Mouse (Mus musculus) stomach, postnatal 0 days (tissue): ENCODE data around the gene Pld4. TPM values are rescaled to one million over a fixed set of nuclear protein-coding genes. Genes with fewer than 3 reads are reported as not detected.

Source experiments
- ATAC-seq: fragments of 200-750 bp; cut with Nextera tagmentation; 2 replicates; pipeline ENCODE4 v1.8.0; 2017; ENCODE audit not compliant: low FRiP score, low TSS enrichment
- DNase-seq: peaks from one replicate; pipeline ENCODE4 v3.0.0-alpha.2; 2016; ENCODE audit warnings: low spot score
- H3K27ac ChIP-seq: fragments of 300-500 bp; sonication (generic); replicated peaks from 2 replicates; pipeline ENCODE4 v1.5.1; 2014; ENCODE audit warnings: mild to moderate bottlenecking, control low read depth
- H3K27me3 ChIP-seq: fragments of 300-500 bp; sonication (generic); 2 replicates; pipeline ENCODE4 v1.6.1; 2014; ENCODE audit warnings: low read length; ENCODE audit not compliant: control insufficient read depth, insufficient read depth
- H3K36me3 ChIP-seq: fragments of 300-500 bp; sonication (generic); 2 replicates; pipeline ENCODE4 v1.6.1; 2014; ENCODE audit warnings: low read length, mixed read lengths; ENCODE audit not compliant: control insufficient read depth, insufficient read depth
- H3K4me1 ChIP-seq: fragments of 300-500 bp; sonication (generic); replicated peaks from 2 replicates; pipeline ENCODE4 v1.6.1; 2014; ENCODE audit warnings: antibody characterized with exemption; ENCODE audit not compliant: control insufficient read depth, insufficient read depth
- H3K4me2 ChIP-seq: fragments of 300-500 bp; sonication (generic); replicated peaks from 2 replicates; pipeline ENCODE4 v1.6.1; 2014; ENCODE audit warnings: low read depth, mild to moderate bottlenecking, control low read depth, moderate library complexity
- H3K4me3 ChIP-seq: fragments of 300-500 bp; sonication (generic); 2 replicates; pipeline ENCODE4 v1.5.1; 2014; ENCODE audit warnings: low read depth, low read length, control low read depth
- H3K9ac ChIP-seq: fragments of 300-500 bp; sonication (generic); 2 replicates; pipeline ENCODE4 v1.6.1; 2014; ENCODE audit warnings: mild to moderate bottlenecking, low read length, control low read depth, mixed read lengths
- H3K9me3 ChIP-seq: fragments of 300-500 bp; sonication (generic); 2 replicates; pipeline ENCODE4 v1.6.1; 2016; ENCODE audit warnings: low read length; ENCODE audit not compliant: control insufficient read depth
- CTCF ChIP-seq: IDR thresholded peaks from 2 replicates; pipeline ENCODE4 v1.5.1; 2016; ENCODE audit warnings: antibody characterized with exemption, low read depth, mild to moderate bottlenecking, moderate library complexity
- EP300 ChIP-seq: optimal IDR thresholded peaks from 2 replicates; pipeline ENCODE3; 2016; ENCODE audit warnings: antibody characterized with exemption
- WGBS: fragments of 180-500 bp; shearing (Covaris S2); extraction: QIAGEN DNeasy Blood & Tissue Kit; methylation state at CpG from one replicate; pipeline ENCODE4 v1.1.7; 2014; 5-methylcytosine and 5-hydroxymethylcytosine counted together
- polyA plus RNA-seq: library from polyadenylated mRNA; unstranded; fragments of >200 nt; fragmentation: Nextera tagmentation; extraction: Ambion mirVana; gene quantifications from 2 replicates; pipeline ENCODE4 v1.2.1, GENCODE M21; 2015

Pld4 gene
- polyA plus RNA-seq, 1 experiment from 2014 or later, result 9.8 TPM

GRCm38 (mm10) chr12:112727801-112728200 is 32.7 kb upstream of the Pld4 start:
- Histone ChIP-seq H3K27me3 (no peaks in the 10 kb centered on the region), H3K9me3 (no peaks in the 10 kb centered on the region), H3K4me2 (no peak overlapping the region), H3K4me1 (peaks cover 4% of the 10 kb centered on the region; the same call in 1 of the 2 replicates), H3K4me3 (no peak overlapping the region), H3K9ac (no peak overlapping the region), H3K36me3 (peaks cover 12% of the 10 kb centered on the region), H3K27ac (no peak overlapping the region)
- ATAC-seq (no peak), DNase-seq (peak; percentile 72)
- no peak for TF ChIP-seq EP300
- TF ChIP-seq CTCF, result no peak
- WGBS, result 49% methylated on average over 8 of the region's 8 CpGs

GRCm38 (mm10) chr12:112730808-112731207 is 29.6 kb upstream of the Pld4 start:
- Histone ChIP-seq H3K9ac (no peak overlapping the region; the same call in 1 of the 2 replicates), H3K4me1 (peaks cover 2% of the 10 kb centered on the region; the same call in 1 of the 2 replicates), H3K4me3 (no peak overlapping the region), H3K9me3 (no peaks in the 10 kb centered on the region), H3K27me3 (no peaks in the 10 kb centered on the region), H3K36me3 (peaks cover 21% of the 10 kb centered on the region), H3K4me2 (no peak overlapping the region), H3K27ac (peak overlapping the region; percentile 78)
- WGBS, result 49% methylated on average over 14 of the region's 14 CpGs
- ATAC-seq (peak; percentile 84), DNase-seq (peak; percentile 83)
- TF ChIP-seq EP300 (no peak), CTCF (no peak)

GRCm38 (mm10) chr12:112732591-112732990 is 27.9 kb upstream of the Pld4 start:
- no peaks in the 10 kb centered on the region for H3K27me3 ChIP-seq
- no peak overlapping the region for H3K4me3 ChIP-seq
- DNase-seq (no peak), ATAC-seq (no peak)
- peaks cover 36% of the 10 kb centered on the region for H3K36me3 ChIP-seq
- 84% methylated on average over 10 of the region's 10 CpGs for WGBS
- no peak overlapping the region for H3K4me2 ChIP-seq
- H3K9me3 ChIP-seq, result no peaks in the 10 kb centered on the region
- no peak for TF ChIP-seq CTCF
- peaks cover 2% of the 10 kb centered on the region; the same call in 1 of the 2 replicates for H3K4me1 ChIP-seq
- H3K9ac ChIP-seq, result no peak overlapping the region
- H3K27ac ChIP-seq, result no peak overlapping the region

- 68% methylated on average over 2 of the region's 2 CpGs for WGBS
- no peak overlapping the region for H3K9ac ChIP-seq
- H3K9me3 ChIP-seq, result no peaks in the 10 kb centered on the region
- H3K4me1 ChIP-seq, result 0 out of 2 replicates have a peak, but pooled peaks cover 2% of the 10 kb centered on the region
- no peak for ATAC-seq
- H3K4me3 ChIP-seq, result no peak overlapping the region
- no peak for DNase-seq
- TF ChIP-seq EP300 (no peak), CTCF (no peak)
- H3K4me2 ChIP-seq, result no peak overlapping the region
- no peak overlapping the region for H3K27ac ChIP-seq
- H3K36me3 ChIP-seq, result peaks cover 51% of the 10 kb centered on the region
- H3K27me3 ChIP-seq, result no peaks in the 10 kb centered on the region
Observed at GRCm38 (mm10) chr12:112734108-112734820, 26.2 kb upstream of the Pld4 start.

- Histone ChIP-seq H3K4me1 (0 out of 2 replicates have a peak, but pooled peaks cover 2% of the 10 kb centered on the region), H3K36me3 (peaks cover 53% of the 10 kb centered on the region), H3K9me3 (no peaks in the 10 kb centered on the region), H3K27me3 (no peaks in the 10 kb centered on the region), H3K4me2 (no peak overlapping the region), H3K4me3 (no peak overlapping the region), H3K9ac (no peak overlapping the region), H3K27ac (no peak overlapping the region)
- DNase-seq (no peak), ATAC-seq (no peak)
- TF ChIP-seq CTCF (no peak), EP300 (no peak)
- WGBS, result 90% methylated on average over 19 of the region's 19 CpGs
Observed at GRCm38 (mm10) chr12:112734881-112735655, 25.4 kb upstream of the Pld4 start.
